Mouse (Mus musculus) left cerebral cortex, postnatal 25 days (tissue): ENCODE results near the gene Spc25. TPM values are rescaled to one million over a fixed set of nuclear protein-coding genes. Genes with fewer than 3 reads are reported as not detected.

ENCODE experiments used
- DNase-seq, 2 experiments: peaks; one replicate each; pipeline ENCODE4 v3.0.0; 2022; ENCODE audit warnings: low spot score in 2 of 2, mixed read lengths in 1 of 2
- intact Hi-C: fragments of 180-260 bp; cut with DNase I; formaldehyde crosslinking; loops from one replicate; pipeline ENCODE4 v1.15.1; 2025
- total RNA-seq, 2 experiments: library from RNA; stranded (reverse); gene quantifications; 2 replicates each; pipeline ENCODE4 v1.2.3; 2021

The Spc25 gene
- total RNA-seq, 2 experiments from 2014 or later = 0.89 to 1.0 TPM

- DNase-seq = no peak
- intact Hi-C loops = no loop called here
Measured at GRCm38 (mm10) chr2:69189222-69189621, 16.8 kb downstream of the Spc25 start.

- intact Hi-C loops = no loop called here
- DNase-seq = peak; percentile 42 to 81
Measured at GRCm38 (mm10) chr2:69188732-69189131, 17.3 kb downstream of the Spc25 start.

- intact Hi-C loops = no loop called here
- no peak for DNase-seq
Measured at GRCm38 (mm10) chr2:69187990-69188389, 18.0 kb downstream of the Spc25 start.

GRCm38 (mm10) chr2:69179721-69180120 lies 26.3 kb downstream of the Spc25 start:
- intact Hi-C loops = no loop called here
- DNase-seq = no peak

GRCm38 (mm10) chr2:69175296-69175695 lies 30.7 kb downstream of the Spc25 start:
- DNase-seq = peak in 1 of 2 experiments; percentile 75
- intact Hi-C loops = no loop called here

- intact Hi-C loops = no loop called here
- DNase-seq = no peak
Measured at GRCm38 (mm10) chr2:69170395-69171077, 35.5 kb downstream of the Spc25 start.

GRCm38 (mm10) chr2:69158907-69159306 lies 47.1 kb downstream of the Spc25 start:
- intact Hi-C loops = no loop called here
- no peak for DNase-seq

- intact Hi-C loops = no loop called here
- DNase-seq = no peak
Measured at GRCm38 (mm10) chr2:69156283-69156682, 49.7 kb downstream of the Spc25 start.

GRCm38 (mm10) chr2:69155861-69156260 lies 50.1 kb downstream of the Spc25 start:
- intact Hi-C loops = no loop called here
- DNase-seq = no peak

- no peak for DNase-seq
- intact Hi-C loops = no loop called here
Measured at GRCm38 (mm10) chr2:69150841-69151240, 55.2 kb downstream of the Spc25 start.

GRCm38 (mm10) chr2:69149154-69149553 lies 56.8 kb downstream of the Spc25 start:
- intact Hi-C loops = no loop called here

GRCm38 (mm10) chr2:69148691-69149090 lies 57.3 kb downstream of the Spc25 start:
- intact Hi-C loops = no loop called here
- no peak for DNase-seq

More at GRCm38 (mm10) chr2:69149154-69149553, 56.8 kb downstream of the Spc25 start:
- DNase-seq = no peak

Other genes with a start within 250 kb of the Spc25 start
- 1 to 10 TPM; 4.7 to 4.8 TPM for gene Nostrin, start 70.4 kb downstream of the Spc25 start, total RNA-seq
- gene G6pc2, start 4.9 kb upstream of the Spc25 start, total RNA-seq = not detected
- gene Abcb11, start 136.4 kb upstream of the Spc25 start, total RNA-seq = not detected
- under 1 TPM in 1 of 2 experiments, not detected in 1; 0.09 TPM for gene Dhrs9, start 174.3 kb upstream of the Spc25 start, total RNA-seq